Mouse (Mus musculus) liver, adult 2 months (tissue): ENCODE measurements around the gene Cd82.

Experiments used
- CTCF ChIP-seq: fragments of 200-500 bp; IDR thresholded peaks from 2 replicates; pipeline ENCODE4 v1.5.1; 2011; ENCODE audit warnings: low read depth, low read length, control low read depth
- POLR2A ChIP-seq: fragments of 200-500 bp; IDR thresholded peaks from 2 replicates; pipeline ENCODE4 v1.6.1; 2011; ENCODE audit warnings: low read length, control low read depth; ENCODE audit not compliant: insufficient read depth; ENCODE audit errors: extremely low read depth

- TF ChIP-seq CTCF (peak; percentile 92), POLR2A (no peak)
These were observed 41.6 kb downstream of the Cd82 start for GRCm38 (mm10) chr2:93421320-93421719.
